Mouse (Mus musculus) heart, embryonic 16.5 days (tissue): ENCODE results near the gene Rccd1. TPM values are rescaled to one million over a fixed set of nuclear protein-coding genes. Genes with fewer than 3 reads are reported as not detected.

Experiments used
- ATAC-seq: fragments of 200-750 bp; cut with Nextera tagmentation; replicated peaks from 2 replicates; pipeline ENCODE4 v1.8.0; 2017; ENCODE audit warnings: moderate number of reproducible peaks; ENCODE audit not compliant: insufficient read depth, low FRiP score; ENCODE audit errors: extremely low read depth
- H3K27ac ChIP-seq: fragments of 300-500 bp; sonication (generic); 2 replicates; pipeline ENCODE4 v1.5.1; 2014; ENCODE audit warnings: mild to moderate bottlenecking, low read length, control low read depth, moderate library complexity
- H3K27me3 ChIP-seq: fragments of 300-500 bp; sonication (generic); 2 replicates; pipeline ENCODE4 v1.6.1; 2014; ENCODE audit warnings: low read length, mixed read lengths; ENCODE audit not compliant: control insufficient read depth, insufficient read depth
- H3K36me3 ChIP-seq: fragments of 300-500 bp; sonication (generic); 2 replicates; pipeline ENCODE4 v1.6.1; 2014; ENCODE audit not compliant: control insufficient read depth, insufficient read depth
- H3K4me1 ChIP-seq: fragments of 300-500 bp; sonication (generic); 2 replicates; pipeline ENCODE4 v1.6.1; 2014; ENCODE audit warnings: low read length, mixed read lengths; ENCODE audit not compliant: control insufficient read depth, insufficient read depth
- H3K4me2 ChIP-seq: fragments of 300-500 bp; sonication (generic); 2 replicates; pipeline ENCODE4 v1.6.1; 2014; ENCODE audit warnings: low read depth, mild to moderate bottlenecking, control low read depth, low read length
- H3K4me3 ChIP-seq: fragments of 300-500 bp; sonication (generic); 2 replicates; pipeline ENCODE4 v1.5.1; 2014; ENCODE audit warnings: mild to moderate bottlenecking, control low read depth, low read length
- H3K9ac ChIP-seq: fragments of 300-500 bp; sonication (generic); 2 replicates; pipeline ENCODE4 v1.6.1; 2014; ENCODE audit warnings: low read length, control low read depth
- H3K9me3 ChIP-seq: fragments of 300-500 bp; sonication (generic); replicated peaks from 2 replicates; pipeline ENCODE4 v1.6.1; 2016; ENCODE audit warnings: low read length; ENCODE audit not compliant: control insufficient read depth
- WGBS: fragments of 180-500 bp; shearing (Covaris S2); extraction: QIAGEN DNeasy Blood & Tissue Kit; methylation state at CpG from one replicate; pipeline ENCODE4 v1.1.7; 2014; 5-methylcytosine and 5-hydroxymethylcytosine counted together
- polyA plus RNA-seq: library from polyadenylated mRNA; unstranded; fragments of >200 nt; fragmentation: Nextera tagmentation; extraction: Ambion mirVana; gene quantifications from 2 replicates; pipeline ENCODE4 v1.2.1, GENCODE M21; 2015

The Rccd1 gene
- polyA plus RNA-seq, 1 experiment from 2014 or later: 6.5 TPM

DNA sequence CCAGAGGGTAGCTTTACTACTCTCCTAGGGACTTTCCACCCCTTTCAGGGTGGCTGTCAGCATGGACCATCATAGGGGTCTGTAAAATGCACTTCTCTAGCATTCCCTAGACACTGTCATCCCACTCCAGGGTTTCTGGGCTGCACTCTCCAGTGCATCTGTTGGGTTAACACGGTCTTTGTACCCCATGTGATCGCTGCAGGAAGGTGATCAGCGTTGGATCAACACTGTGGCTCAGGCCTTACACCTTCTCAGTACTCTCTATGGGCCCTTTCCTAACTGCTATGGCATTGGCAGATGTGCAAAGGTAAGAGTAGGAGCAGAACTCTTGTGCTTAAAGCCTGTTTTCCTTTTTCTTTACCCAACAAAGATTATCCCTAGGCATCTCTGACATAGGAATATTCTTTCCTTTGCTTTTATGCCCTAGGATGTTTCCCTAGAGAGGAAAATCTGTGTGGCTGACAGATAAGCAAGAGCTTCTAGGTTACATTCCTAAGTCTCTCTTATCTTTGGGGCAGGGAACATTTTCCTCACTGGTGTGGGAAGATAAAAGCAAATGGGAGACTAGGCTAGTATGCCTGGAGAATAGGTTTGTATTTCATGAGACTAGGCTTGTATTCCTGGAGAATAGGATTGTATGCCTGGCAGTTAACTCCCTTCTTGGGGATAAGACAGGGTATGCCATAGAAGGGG lies 40.9 kb downstream of the Rccd1 start:
- Histone ChIP-seq H3K27me3 (no peaks in the 10 kb centered on the region), H3K36me3 (peaks cover 44% of the 10 kb centered on the region), H3K9me3 (no peaks in the 10 kb centered on the region), H3K4me3 (no peak overlapping the region), H3K4me1 (no peaks in the 10 kb centered on the region), H3K9ac (no peak overlapping the region), H3K4me2 (no peak overlapping the region), H3K27ac (no peak overlapping the region)
- no peak for ATAC-seq
- WGBS: 74% methylated on average over 3 of the region's 3 CpGs

DNA sequence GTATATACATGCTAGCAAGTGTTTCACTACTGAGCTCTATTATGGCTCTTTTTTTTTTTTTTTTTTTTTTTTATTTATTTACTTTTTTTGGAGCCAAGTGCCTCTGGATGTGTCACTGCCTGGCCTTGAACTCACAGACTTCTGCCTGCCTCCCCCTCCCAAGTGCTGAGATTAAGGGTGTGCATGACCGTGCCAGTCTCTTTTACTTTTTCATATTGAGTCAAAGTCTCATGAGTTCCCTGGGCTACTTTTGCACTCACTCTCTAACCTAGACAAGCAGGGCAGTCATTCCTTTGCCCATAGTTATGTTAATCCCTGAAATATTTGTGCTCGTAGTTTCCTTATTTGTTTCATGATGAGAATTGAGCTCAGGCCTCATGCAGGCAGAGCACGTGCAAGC lies 42.6 kb downstream of the Rccd1 start:
- Histone ChIP-seq H3K36me3 (peaks cover 33% of the 10 kb centered on the region), H3K27me3 (no peaks in the 10 kb centered on the region), H3K4me2 (no peak overlapping the region), H3K4me3 (no peak overlapping the region), H3K4me1 (no peaks in the 10 kb centered on the region), H3K27ac (no peak overlapping the region), H3K9ac (no peak overlapping the region), H3K9me3 (no peaks in the 10 kb centered on the region)
- WGBS: 87% methylated on average over 3 of the region's 3 CpGs
- no peak for ATAC-seq

DNA sequence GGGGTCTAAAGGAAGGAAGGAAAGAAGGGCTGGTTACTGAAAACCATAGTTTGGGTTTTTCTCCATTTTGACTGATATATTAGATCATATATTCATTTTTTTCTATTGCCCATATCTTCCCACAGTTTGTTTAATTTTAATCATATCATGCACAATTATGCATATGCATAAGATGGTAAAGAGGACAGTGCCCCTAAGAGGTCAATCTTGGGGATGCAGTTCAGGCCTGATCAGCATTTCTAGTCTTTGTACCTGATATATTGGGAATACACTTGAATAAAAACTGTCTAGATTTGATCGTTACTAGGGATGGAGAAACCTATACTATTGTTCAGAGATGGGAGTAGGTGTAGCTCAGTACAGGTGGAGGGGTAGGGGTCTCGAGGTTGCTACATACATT lies 43.3 kb downstream of the Rccd1 start:
- Histone ChIP-seq H3K4me2 (no peak overlapping the region), H3K27ac (no peak overlapping the region), H3K4me1 (no peaks in the 10 kb centered on the region), H3K4me3 (no peak overlapping the region), H3K9me3 (no peaks in the 10 kb centered on the region), H3K36me3 (peaks cover 35% of the 10 kb centered on the region), H3K27me3 (no peaks in the 10 kb centered on the region), H3K9ac (no peak overlapping the region)
- ATAC-seq: no peak
- 85% methylated on average over 2 of the region's 2 CpGs for WGBS

DNA sequence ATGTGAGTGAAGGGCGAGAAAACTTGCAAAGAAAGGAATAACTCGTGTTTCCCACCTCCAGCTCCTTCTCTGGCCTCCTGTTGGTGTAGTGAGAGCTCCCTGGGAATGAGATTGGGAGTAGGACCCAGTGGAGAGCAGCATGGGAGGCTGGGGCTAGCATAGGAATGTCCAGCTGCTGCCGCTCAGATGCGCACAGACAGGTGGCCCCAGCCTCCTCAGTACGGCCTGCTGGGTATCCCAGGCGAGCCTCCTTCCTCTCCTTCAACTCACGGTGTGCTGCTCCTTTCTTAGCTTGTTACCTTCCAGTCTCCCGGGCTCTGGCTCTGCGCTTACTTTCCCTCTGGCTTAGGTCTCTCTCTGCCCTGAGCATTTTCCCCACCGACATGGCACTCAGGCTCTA lies 44.2 kb downstream of the Rccd1 start:
- 87% methylated on average over 10 of the region's 10 CpGs for WGBS
- Histone ChIP-seq H3K4me1 (no peaks in the 10 kb centered on the region), H3K27ac (no peak overlapping the region), H3K27me3 (no peaks in the 10 kb centered on the region), H3K4me3 (no peak overlapping the region), H3K9ac (no peak overlapping the region), H3K36me3 (peaks cover 35% of the 10 kb centered on the region), H3K9me3 (peaks cover 3% of the 10 kb centered on the region), H3K4me2 (no peak overlapping the region)
- no peak for ATAC-seq

DNA sequence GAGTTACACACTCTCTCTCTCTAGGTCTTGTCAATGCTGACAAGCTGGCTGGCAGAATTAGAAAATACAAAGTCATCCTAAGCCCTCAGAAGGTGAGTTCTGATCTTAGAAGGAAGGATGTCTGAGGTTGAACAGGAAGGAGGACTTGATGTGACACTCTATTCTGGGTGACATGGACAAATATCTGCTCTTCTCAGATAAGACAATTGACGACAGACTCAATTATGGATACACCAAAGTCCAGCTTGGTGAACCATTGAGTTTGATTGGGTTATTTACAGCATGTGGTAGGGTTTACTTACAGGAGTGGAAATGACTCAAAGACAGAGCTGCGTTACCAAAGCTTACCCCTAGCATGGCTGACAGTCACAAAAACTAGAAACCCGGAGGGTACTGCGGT lies 47.9 kb downstream of the Rccd1 start:
- H3K9me3 ChIP-seq: peaks cover 14% of the 10 kb centered on the region
- no peak overlapping the region for H3K27ac ChIP-seq
- H3K4me1 ChIP-seq: peaks cover 4% of the 10 kb centered on the region; the same call in 1 of the 2 replicates
- 92% methylated on average over 4 of the region's 4 CpGs for WGBS
- no peak overlapping the region for H3K9ac ChIP-seq
- ATAC-seq: no peak
- no peaks in the 10 kb centered on the region for H3K27me3 ChIP-seq
- no peak overlapping the region for H3K4me3 ChIP-seq
- no peak overlapping the region for H3K4me2 ChIP-seq
- peaks cover 48% of the 10 kb centered on the region for H3K36me3 ChIP-seq

DNA sequence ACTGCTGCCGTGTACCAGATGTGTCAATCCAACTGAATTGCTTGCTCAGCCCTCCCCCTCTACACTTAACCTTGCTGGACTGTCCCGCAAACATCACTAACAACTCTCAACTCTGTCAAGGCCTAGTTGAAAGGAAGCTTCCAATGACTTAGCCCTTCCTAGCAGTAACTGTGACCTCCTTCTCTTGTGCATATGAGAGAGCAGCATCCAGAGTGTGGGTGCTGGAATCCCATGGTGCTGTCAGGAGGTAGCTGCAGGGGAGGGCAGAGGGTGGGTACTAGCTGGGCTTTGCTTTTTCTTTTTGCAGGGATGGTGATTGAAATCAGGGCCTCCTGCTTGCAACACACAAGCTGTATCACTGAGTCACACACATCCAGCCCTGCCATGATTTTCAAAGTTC lies 50.8 kb downstream of the Rccd1 start:
- 92% methylated on average over 2 of the region's 2 CpGs for WGBS
- ATAC-seq: no peak
- Histone ChIP-seq H3K9ac (no peak overlapping the region), H3K4me2 (no peak overlapping the region), H3K27ac (no peak overlapping the region), H3K27me3 (no peaks in the 10 kb centered on the region), H3K9me3 (peaks cover 14% of the 10 kb centered on the region), H3K4me1 (peaks cover 21% of the 10 kb centered on the region), H3K4me3 (no peak overlapping the region), H3K36me3 (peaks cover 42% of the 10 kb centered on the region)

DNA sequence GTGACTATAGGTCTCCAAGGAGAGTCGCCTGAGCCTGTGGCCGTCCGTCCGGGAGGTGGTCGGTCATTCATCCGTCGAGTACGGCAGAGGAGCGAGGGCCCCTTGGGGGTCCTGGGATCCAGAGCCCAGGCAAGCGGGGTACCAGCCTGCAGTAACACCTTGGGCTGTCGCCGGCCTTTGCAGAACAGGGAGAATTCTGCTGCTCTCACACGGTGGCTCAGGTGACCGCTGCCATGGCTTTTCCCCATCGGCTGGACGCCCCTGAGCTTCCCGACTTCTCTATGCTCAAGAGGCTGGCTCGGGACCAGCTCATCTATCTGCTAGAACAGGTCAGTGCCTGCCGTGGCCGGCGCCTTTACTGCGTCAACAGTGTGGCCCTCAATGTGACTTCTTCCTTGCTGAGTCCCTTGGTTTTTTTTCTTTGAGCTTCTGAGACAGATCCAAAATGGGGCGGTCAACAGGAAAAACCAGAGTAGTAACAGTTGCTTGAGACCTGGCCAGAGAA lies 54.5 kb downstream of the Rccd1 start:
- WGBS: under 1% methylated on average over 23 of the region's 23 CpGs
- peak; percentile 43 for ATAC-seq
- H3K9me3 ChIP-seq: peaks cover 9% of the 10 kb centered on the region
- H3K27ac ChIP-seq: peak overlapping the region; percentile 73
- H3K9ac ChIP-seq: peak overlapping the region; percentile 88
- peak overlapping the region; percentile 95 for H3K4me2 ChIP-seq
- H3K4me1 ChIP-seq: peaks cover 21% of the 10 kb centered on the region
- no peaks in the 10 kb centered on the region for H3K27me3 ChIP-seq
- peaks cover 35% of the 10 kb centered on the region for H3K36me3 ChIP-seq
- peak overlapping the region; percentile 91 for H3K4me3 ChIP-seq

DNA sequence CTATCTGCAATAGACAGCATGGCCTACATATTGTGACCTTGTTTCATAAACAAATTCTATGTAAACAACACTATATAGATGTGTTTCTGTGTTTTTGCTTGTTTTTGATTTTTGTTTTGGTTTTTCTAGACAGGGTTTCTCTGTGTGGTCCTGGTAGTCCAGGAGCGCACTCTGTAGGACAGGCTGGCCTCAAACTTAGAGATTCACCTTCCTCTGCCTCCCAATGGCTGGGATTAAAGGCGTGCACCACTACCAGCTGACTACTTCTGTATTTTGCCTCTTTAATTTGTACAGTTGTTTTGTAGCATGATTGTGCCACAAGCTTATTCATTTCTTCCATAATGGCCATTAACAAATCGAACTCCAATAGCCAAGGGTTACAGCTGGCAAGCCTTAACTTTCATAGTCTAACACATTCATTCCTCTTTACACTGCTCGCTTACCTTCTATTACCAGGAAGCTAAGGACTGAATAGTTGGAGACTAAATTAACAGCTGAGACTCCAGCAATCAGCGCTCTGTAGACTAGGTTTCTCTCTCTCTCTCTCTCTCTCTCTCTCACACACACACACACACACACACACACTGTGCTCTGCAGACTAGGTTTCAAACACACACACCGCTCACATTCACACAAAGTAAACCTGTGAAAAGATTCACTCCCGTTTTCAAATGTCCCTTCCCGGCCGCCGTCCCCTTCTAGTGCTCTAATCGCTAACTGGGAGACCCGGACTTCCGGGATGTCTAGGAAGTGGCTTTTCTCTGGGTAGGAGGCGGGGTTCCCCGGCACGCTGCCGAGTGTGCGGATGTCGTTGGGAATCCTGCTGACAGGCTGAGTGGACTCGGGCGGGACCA lies 55.1 kb downstream of the Rccd1 start, which contains the start of gene Vps33b:
Gene Vps33b (plus strand): TSS at position 753 of the 854 bp plus-strand sequence.
- Histone ChIP-seq H3K9me3 (peaks cover 2% of the 10 kb centered on the region; the same call in 1 of the 2 replicates), H3K27ac (peak within 1 kb of the TSS; percentile 73), H3K4me2 (peak within 1 kb of the TSS; percentile 95), H3K36me3 (peaks cover 34% of the 10 kb centered on the region), H3K4me3 (peak within 1 kb of the TSS; percentile 91), H3K9ac (peak within 1 kb of the TSS; percentile 88), H3K4me1 (peaks cover 21% of the 10 kb centered on the region), H3K27me3 (no peaks in the 10 kb centered on the region)
- peak; percentile 89 for ATAC-seq
- 3% methylated on average over 21 of the region's 21 CpGs for WGBS

DNA sequence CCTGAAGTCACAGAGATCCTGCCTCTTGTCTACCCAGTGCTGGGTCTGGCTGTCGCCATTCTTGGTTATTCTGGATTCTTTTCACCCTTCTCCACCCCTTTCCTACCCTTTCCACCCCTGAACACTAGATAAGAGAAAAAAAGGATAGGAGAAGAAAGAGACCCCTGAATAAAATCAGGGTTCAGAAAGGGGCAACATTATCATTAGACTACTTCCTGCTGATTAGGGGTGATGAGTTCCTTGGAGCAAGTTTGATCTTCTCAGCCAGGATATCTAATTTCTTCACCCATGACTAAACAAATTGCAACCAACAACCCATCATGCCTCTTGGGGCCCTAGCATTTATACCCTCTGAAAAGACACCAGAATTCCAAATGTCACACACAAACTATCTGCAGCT lies 56.5 kb downstream of the Rccd1 start:
- no peaks in the 10 kb centered on the region for H3K27me3 ChIP-seq
- ATAC-seq: no peak
- H3K4me2 ChIP-seq: no peak overlapping the region
- 74% methylated on average over 1 of the region's 1 CpGs for WGBS
- H3K4me1 ChIP-seq: peaks cover 21% of the 10 kb centered on the region
- peaks cover 21% of the 10 kb centered on the region for H3K36me3 ChIP-seq
- no peaks in the 10 kb centered on the region for H3K9me3 ChIP-seq
- no peak overlapping the region for H3K9ac ChIP-seq
- H3K4me3 ChIP-seq: no peak overlapping the region
- H3K27ac ChIP-seq: no peak overlapping the region
